Mouse (Mus musculus) hematopoietic multipotent progenitor cell, adult 10-12 weeks (in vitro differentiated cells): Measurements from ENCODE around the gene Dram2. TPM values are rescaled to one million over a fixed set of nuclear protein-coding genes. Genes with fewer than 3 reads are reported as not detected.

Source experiments
- polyA plus RNA-seq: library from polyadenylated mRNA; stranded (reverse); fragments of >175 nt; gene quantifications from 2 replicates; pipeline ENCODE4 v1.2.3, GENCODE M21; 2012; ENCODE audit warnings: low replicate concordance

The Dram2 gene
- polyA plus RNA-seq: 0.53 and 5.6 TPM in 2 replicates

GRCm38 (mm10) chr3:106547171-106547923, at the start of gene Dram2, which contains the start of gene Cept1:
TSS of gene Dram2 (plus strand) at chr3:106547798.
TSS of gene Cept1 (minus strand) at chr3:106547802.

Other genes starting within 250 kb of the Dram2 start
- not detected in 2 replicates for gene Chil6, start 141.6 kb upstream of the Dram2 start, polyA plus RNA-seq
- gene Dennd2d, start 65.4 kb upstream of the Dram2 start, polyA plus RNA-seq: 19.4 and 22.3 TPM in 2 replicates
- gene Cept1, start within 50 bp of the Dram2 start, polyA plus RNA-seq: 10.0 and 10.2 TPM in 2 replicates
- 9.3 and 10.1 TPM in 2 replicates for gene Lrif1, start 137.2 kb downstream of the Dram2 start, polyA plus RNA-seq
- 5.8 and 39.9 TPM in 2 replicates for gene Cd53, start 242.4 kb downstream of the Dram2 start, polyA plus RNA-seq